Mouse (Mus musculus) gastrocnemius, postnatal 10 days (tissue): ENCODE data around the gene Btnl1. TPM values are rescaled to one million over a fixed set of nuclear protein-coding genes. Genes with fewer than 3 reads are reported as not detected.
A peak's percentile ranks its signal among the peaks of the same experiment; 100 is the strongest.

ENCODE experiments used
- DNase-seq: peaks from one replicate; pipeline ENCODE4 v3.0.0; 2021; ENCODE audit warnings: mixed read lengths
- total RNA-seq, 2 experiments: library from RNA; stranded (reverse); gene quantifications; 2 replicates each; pipeline ENCODE4 v1.2.3; 2021

The Btnl1 gene
- total RNA-seq, 2 experiments from 2014 or later: not detected

DNA sequence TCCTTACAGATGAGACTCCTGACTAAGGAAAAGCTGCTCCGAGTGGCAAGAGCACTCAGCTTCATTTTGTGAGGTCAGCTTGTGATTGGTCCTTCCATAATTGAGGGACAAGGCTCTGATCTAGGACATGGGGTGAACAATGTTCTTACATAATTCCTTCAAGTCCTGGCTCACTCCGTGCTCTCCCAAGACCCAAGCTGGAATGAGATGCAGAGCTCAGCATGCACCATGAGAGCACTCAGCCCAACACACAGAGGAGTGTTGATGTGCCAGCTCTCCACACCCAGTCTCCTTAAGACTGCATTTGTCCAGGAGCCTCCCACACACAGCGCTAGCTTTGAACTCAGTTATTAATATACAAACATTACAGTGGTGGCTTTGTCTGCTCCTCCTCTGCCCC is 7.8 kb downstream of the Btnl1 start:
- no peak for DNase-seq

GRCm38 (mm10) chr17:34386656-34387055 is 9.7 kb downstream of the Btnl1 start:
- no peak for DNase-seq

DNA sequence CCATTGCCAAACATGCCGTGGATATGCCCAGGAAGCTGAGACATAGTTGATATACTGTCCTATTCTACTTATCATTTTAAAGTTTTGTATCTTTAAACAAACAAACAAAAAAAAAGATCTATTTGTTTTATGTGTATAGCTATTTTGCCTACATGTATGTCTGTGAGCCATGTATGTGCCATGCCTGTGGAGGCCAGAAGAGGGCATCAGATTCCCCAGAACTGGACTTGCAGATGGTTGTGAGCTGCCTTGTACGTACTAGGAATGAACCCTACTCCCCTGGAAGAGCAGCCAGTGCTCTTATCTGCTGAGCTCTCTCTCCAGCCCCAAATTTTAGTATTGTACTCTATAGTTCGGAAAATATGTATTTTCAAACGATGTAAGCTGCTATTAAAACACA is 11.6 kb downstream of the Btnl1 start:
- no peak for DNase-seq

- DNase-seq: no peak
Observed at GRCm38 (mm10) chr17:34391507-34391906, 14.6 kb downstream of the Btnl1 start.

DNA sequence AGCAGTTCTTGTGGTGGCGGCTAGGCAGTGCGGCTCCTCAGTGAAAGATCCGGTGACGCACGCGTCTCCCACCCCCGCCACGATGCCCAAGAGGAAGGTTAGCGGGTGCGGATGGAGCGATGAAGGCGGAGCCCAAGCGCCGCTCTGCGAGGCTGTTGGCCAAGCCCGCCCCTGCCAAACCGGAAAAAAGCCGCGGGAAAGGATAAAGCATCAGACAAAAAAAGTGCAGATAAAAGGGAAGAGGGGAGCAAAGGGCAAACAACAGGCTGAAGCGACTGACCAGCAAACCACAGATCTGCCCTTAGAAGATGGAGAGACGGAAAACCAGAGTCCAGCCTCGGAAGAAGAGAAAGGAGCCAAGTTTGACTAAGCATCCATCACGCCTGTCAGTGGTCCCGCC is 15.4 kb downstream of the Btnl1 start:
- peak; percentile 21 for DNase-seq

DNA sequence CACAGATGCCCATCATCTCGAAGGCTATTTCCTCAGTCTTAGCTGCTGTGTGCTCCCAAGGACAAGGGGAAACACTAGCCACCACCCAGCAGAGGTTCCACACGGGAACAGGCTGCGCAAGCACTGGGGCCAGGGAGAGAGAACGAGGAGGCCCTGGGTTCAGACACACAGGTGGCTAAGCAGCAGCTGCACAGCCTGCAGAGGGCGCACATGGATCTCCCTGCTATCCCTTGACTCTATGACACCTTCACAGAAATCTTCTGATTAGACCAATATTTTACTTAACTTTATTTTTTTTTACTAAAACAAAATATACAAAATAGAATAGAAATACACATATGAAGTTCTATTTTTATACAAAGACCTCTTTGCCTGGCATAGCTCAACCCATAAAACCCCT is 20.4 kb downstream of the Btnl1 start:
- DNase-seq: no peak

DNA sequence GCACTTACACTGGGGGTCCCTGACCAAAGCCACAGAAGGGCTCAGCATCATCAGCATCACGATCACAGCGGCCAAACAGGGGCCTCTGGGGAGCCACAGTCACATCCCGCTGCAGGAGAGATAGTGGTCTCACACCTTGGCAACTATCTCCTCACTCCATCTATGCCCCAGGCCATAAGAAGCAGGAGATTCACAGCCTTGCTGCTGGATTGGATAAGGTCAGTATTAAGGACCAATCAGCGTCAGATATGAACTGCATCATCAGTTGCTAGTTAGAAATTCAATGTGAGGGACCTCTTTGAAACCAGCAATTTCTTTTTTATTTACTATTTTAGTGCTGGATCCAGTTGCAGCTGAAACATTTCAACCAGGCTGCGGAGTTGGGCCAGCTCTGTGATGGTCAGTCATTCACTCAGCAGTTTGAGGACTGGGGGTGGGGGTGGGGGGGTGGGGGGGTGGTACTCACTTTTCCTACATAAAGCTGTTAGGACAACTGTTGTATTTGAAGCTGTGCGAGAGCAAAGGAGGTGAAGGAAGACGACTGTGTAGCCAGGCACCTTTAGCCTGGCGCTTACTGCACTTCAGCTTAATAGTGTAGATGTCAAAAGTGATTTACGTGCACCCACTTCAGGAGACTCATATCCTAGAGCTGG is 21.3 kb downstream of the Btnl1 start:
- no peak for DNase-seq

DNA sequence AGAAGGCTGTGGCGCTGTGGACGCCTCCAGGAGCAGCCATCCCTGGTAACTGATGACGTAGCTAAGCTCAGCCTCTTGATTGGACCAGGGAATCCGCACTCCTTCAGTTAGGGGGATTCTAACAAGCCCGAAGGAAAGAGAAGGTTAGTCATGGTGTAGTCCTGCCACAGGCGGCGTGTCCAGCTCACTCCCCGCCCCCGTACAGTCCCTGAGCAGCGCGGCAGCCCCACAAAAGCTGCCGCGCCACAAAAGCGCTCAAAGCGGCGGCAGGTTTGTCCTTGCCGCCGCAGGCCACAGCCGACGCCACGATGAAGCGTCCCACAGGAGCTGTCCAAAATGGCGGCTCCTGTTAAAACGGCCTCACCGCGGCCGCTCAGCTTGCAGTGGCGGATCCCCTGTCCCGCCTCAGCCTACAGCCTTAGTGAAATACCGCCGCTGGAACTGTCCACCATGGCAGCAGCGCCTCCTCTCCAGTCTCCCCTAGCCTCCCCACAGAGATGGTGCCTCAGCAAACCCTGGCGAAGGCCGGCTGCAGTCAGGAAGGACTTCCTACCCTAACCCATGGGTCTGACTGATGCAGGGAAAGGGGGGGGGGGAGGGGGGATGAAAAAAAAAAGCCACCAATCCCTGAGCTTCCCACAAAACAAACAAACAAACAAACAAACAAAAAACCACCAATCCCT is 21.9 kb downstream of the Btnl1 start, which contains the start of gene BC051142:
Gene BC051142, plus strand, starts transcription at position 110 of the 683 bp plus-strand sequence.
- peak; percentile 52 for DNase-seq

DNA sequence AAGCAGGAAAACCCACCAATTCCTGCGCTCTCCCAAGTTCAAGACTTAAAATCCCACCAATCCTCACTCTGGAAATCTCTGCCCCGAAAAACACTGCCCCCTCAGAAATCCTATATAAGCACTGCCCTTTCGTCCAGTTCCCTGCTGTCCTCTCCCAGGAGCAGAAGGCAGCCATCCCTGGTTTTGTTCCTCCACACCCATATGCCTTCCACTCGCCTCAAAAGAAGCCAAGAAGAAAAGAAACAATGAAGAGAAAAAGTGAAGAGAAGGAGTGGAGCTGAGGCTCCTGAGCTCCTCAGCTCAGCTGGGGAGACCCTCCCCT is 22.4 kb downstream of the Btnl1 start:
- DNase-seq: no peak

DNA sequence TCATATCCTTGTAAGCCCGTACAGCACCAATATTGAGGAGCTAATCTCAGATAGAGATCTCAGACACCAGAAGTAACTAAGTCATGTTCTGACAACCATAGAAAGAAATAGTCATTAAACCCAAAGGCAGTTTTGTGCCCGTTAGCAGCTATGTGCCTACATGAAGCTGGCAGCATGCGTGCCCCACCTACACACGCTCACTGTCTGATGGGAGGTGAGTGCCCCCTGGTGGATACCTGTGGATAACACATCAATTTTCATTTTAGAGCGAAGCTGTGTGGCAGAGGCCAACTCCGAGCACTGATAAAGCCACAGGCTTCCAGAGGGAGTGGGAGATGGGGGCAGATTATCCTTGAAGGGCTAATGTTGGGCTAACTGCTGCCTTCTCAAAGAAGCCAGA is 34.2 kb downstream of the Btnl1 start:
- peak; percentile 35 for DNase-seq

- no peak for DNase-seq
Observed at GRCm38 (mm10) chr17:34420014-34420413, 43.1 kb downstream of the Btnl1 start.

GRCm38 (mm10) chr17:34427597-34427996 is 50.7 kb downstream of the Btnl1 start:
- DNase-seq: no peak

Other genes starting within 250 kb of the Btnl1 start
- gene H2-DMb2, start 233.8 kb upstream of the Btnl1 start, total RNA-seq: under 1 TPM; 0.25 to 0.61 TPM
- gene H2-DMb1, start 224.1 kb upstream of the Btnl1 start, total RNA-seq: 1 to 10 TPM; 1.4 to 1.8 TPM
- 1 to 10 TPM; 2.6 to 3.8 TPM for gene Tap1, start 189.6 kb upstream of the Btnl1 start, total RNA-seq
- 1 to 10 TPM; 1.6 to 1.7 TPM for gene Psmb9, start 189.4 kb upstream of the Btnl1 start, total RNA-seq
- gene Psmb8, start 179.4 kb upstream of the Btnl1 start, total RNA-seq: 1 to 10 TPM; 4.5 to 5.1 TPM
- 1 to 10 TPM; 6.5 to 7.0 TPM for gene Tap2, start 173.6 kb upstream of the Btnl1 start, total RNA-seq
- gene H2-Ob, start 138.2 kb upstream of the Btnl1 start, total RNA-seq: under 1 TPM; 0.26 to 0.34 TPM
- 1 to 10 TPM; 3.6 to 4.1 TPM for gene H2-Ab1, start 119.4 kb upstream of the Btnl1 start, total RNA-seq
- 1 to 10 TPM; 4.5 TPM for gene H2-Aa, start 89.3 kb upstream of the Btnl1 start, total RNA-seq
- gene H2-Eb1, start 71.3 kb upstream of the Btnl1 start, total RNA-seq: 1 to 10 TPM; 2.9 to 5.0 TPM
- not detected for gene H2-Eb2, start 51.5 kb upstream of the Btnl1 start, total RNA-seq
- under 1 TPM; 0.40 to 0.81 TPM for gene Btnl2, start 22.3 kb upstream of the Btnl1 start, total RNA-seq
- gene BC051142, start 21.7 kb downstream of the Btnl1 start, total RNA-seq: under 1 TPM; 0.36 to 0.42 TPM
- gene Btnl4, start 100.2 kb downstream of the Btnl1 start, total RNA-seq: not detected
- not detected for gene Btnl6, start 140.2 kb downstream of the Btnl1 start, total RNA-seq
- gene Notch4, start 187.1 kb downstream of the Btnl1 start, total RNA-seq: 10 to 100 TPM; 14.4 to 22.2 TPM
- gene Gpsm3, start 212.7 kb downstream of the Btnl1 start, total RNA-seq: 1 to 10 TPM; 3.2 to 5.0 TPM
- 10 to 100 TPM; 24.2 to 30.9 TPM for gene Pbx2, start 214.1 kb downstream of the Btnl1 start, total RNA-seq
- 1 to 10 TPM; 1.1 to 1.4 TPM for gene Ager, start 220.7 kb downstream of the Btnl1 start, total RNA-seq
- 10 to 100 TPM; 19.8 to 21.8 TPM for gene Rnf5, start 226.6 kb downstream of the Btnl1 start, total RNA-seq
- gene Agpat1, start 227.1 kb downstream of the Btnl1 start, total RNA-seq: 10 to 100 TPM; 38.0 to 39.4 TPM
- 10 to 100 TPM; 13.8 to 15.2 TPM for gene Egfl8, start 238.8 kb downstream of the Btnl1 start, total RNA-seq